Mouse (Mus musculus) G1E (cell line): ENCODE results near the gene Rps10.

Experiments used
- CTCF ChIP-seq: IDR thresholded peaks from 2 replicates; pipeline ENCODE4 v1.5.1; 2012; ENCODE audit warnings: low read depth, low read length, inconsistent platforms, mixed read lengths
- GATA1 ChIP-seq: IDR thresholded peaks from 2 replicates; pipeline ENCODE4 v1.6.1; 2012; ENCODE audit warnings: borderline replicate concordance, low read length, inconsistent platforms, mixed read lengths
- GATA2 ChIP-seq: IDR thresholded peaks from 2 replicates; pipeline ENCODE4 v1.6.1; 2012; ENCODE audit warnings: low read depth, low read length, inconsistent platforms, borderline replicate concordance
- POLR2AphosphoS5 ChIP-seq: IDR thresholded peaks from 2 replicates; pipeline ENCODE4 v1.6.1; 2012; ENCODE audit warnings: low read depth, low read length, inconsistent platforms; ENCODE audit not compliant: insufficient replicate concordance
- TAL1 ChIP-seq: conservative IDR thresholded peaks from 2 replicates; pipeline ENCODE4 v1.6.1; 2012; ENCODE audit warnings: low read depth, low read length, inconsistent platforms, mixed read lengths

DNA sequence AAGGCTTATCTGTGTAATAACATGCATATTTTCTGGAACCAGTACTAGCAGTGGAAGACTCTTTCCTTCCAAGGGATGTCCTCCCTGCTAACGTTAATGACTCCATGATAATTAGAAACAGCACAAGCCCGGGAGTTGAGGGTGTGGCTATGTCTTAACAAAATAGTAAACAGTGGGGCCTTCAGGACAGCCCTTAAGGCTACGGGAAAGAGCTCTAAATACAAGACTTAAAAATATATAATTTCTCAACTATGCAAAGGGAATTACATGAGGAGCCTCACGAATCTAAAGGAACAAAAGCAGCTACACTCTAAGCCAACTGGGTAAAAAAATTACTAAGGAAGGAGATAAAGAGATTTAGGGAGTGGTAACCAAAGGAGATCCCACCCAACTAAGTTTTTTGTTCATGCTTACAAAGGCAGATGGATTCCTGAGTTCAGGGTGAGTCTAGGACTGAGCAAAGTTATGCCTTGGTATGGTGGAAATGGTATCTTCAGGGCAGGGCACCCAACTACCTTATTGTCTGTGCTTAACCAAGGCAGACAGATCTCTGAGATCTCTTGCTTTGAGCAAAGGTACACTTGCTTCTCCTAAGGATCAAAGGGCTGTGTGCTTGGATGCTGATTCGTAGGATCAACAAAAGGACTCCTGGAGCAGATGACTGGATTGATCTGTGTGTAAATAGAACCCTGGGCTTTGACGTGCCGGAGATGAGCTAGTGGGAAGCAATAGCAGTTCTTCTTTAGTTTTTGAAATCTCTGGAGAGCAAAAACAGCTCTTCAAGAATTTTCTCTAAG is 10.8 kb downstream of the Rps10 start:
- TF ChIP-seq GATA1 (no peak), CTCF (no peak), TAL1 (no peak), POLR2AphosphoS5 (no peak), GATA2 (no peak)
